Mouse (Mus musculus) MEL (cell line): Measurements from ENCODE around the gene Meig1. TPM values are rescaled to one million over a fixed set of nuclear protein-coding genes. Genes with fewer than 3 reads are reported as not detected.

Experiments
- DNase-seq: peaks from one replicate; pipeline ENCODE4 v3.0.0; 2011; ENCODE audit warnings: low read depth, low spot score
- H3K27ac ChIP-seq: 2 replicates; pipeline ENCODE4 v1.5.1; 2012; ENCODE audit warnings: low read depth, mild to moderate bottlenecking, control low read depth, low read length, moderate library complexity; ENCODE audit not compliant: control insufficient read depth
- H3K27me3 ChIP-seq, 2 experiments: fragments of 150-350 bp in 1 of 2; sonication (generic) in 1 of 2; 2 replicates each; pipeline ENCODE4 v1.6.1; 2012; ENCODE audit warnings: low read length in 2 of 2, mild to moderate bottlenecking in 2 of 2, improper control_type of control experiment in 1 of 2, moderate library complexity in 1 of 2; ENCODE audit not compliant: insufficient read depth in 2 of 2, control insufficient read depth in 1 of 2
- H3K36me3 ChIP-seq, 2 experiments: 2 replicates each; pipeline ENCODE4 v1.6.1; 2012 to 2014; ENCODE audit warnings: low read length in 2 of 2, improper control_type of control experiment in 1 of 2, inconsistent platforms in 1 of 2, mild to moderate bottlenecking in 1 of 2; ENCODE audit not compliant: insufficient read depth in 2 of 2, control insufficient read depth in 1 of 2
- H3K4me1 ChIP-seq, 2 experiments: fragments of 150-350 bp in 1 of 2; sonication (generic) in 1 of 2; 2 replicates each; pipeline ENCODE4 v1.6.1; 2012; ENCODE audit warnings: low read length in 2 of 2, improper control_type of control experiment in 1 of 2, mild to moderate bottlenecking in 1 of 2; ENCODE audit not compliant: insufficient read depth in 2 of 2, control insufficient read depth in 1 of 2
- H3K4me3 ChIP-seq, 2 experiments: fragments of 150-350 bp in 1 of 2; sonication (generic) in 1 of 2; 2 replicates each; pipeline ENCODE4 v1.5.1; 2012; ENCODE audit warnings: low read depth in 2 of 2, low read length in 2 of 2, mild to moderate bottlenecking in 2 of 2, moderate library complexity in 2 of 2, control low read depth in 1 of 2, improper control_type of control experiment in 1 of 2; ENCODE audit not compliant: control insufficient read depth in 1 of 2, insufficient read depth in 1 of 2
- H3K79me2 ChIP-seq: 2 replicates; pipeline ENCODE4 v1.6.1; 2012; ENCODE audit warnings: mild to moderate bottlenecking, low read length, moderate library complexity; ENCODE audit not compliant: control insufficient read depth, poor library complexity, insufficient read depth
- H3K9ac ChIP-seq: 2 replicates; pipeline ENCODE4 v1.6.1; 2012; ENCODE audit warnings: low read depth, mild to moderate bottlenecking, control low read depth, low read length, moderate library complexity; ENCODE audit not compliant: control insufficient read depth, poor library complexity, severe bottlenecking
- H3K9me3 ChIP-seq: fragments of 150-350 bp; sonication (generic); replicated peaks from 2 replicates; pipeline ENCODE4 v1.6.1; 2012; ENCODE audit warnings: mild to moderate bottlenecking, low read length, improper control_type of control experiment, moderate library complexity; ENCODE audit not compliant: insufficient read depth
- CTCF ChIP-seq, 3 experiments: IDR thresholded peaks in 2 of 3; conservative IDR thresholded peaks in 1 of 3; 2 replicates each; pipeline ENCODE4 v1.5.1; 2011 to 2012; ENCODE audit warnings: low read length in 3 of 3, low read depth in 2 of 3, mild to moderate bottlenecking in 2 of 3, improper control_type of control experiment in 1 of 3, inconsistent platforms in 1 of 3, mixed read lengths in 1 of 3, moderate library complexity in 1 of 3; ENCODE audit not compliant: control insufficient read depth in 1 of 3, insufficient read depth in 1 of 3, poor library complexity in 1 of 3, severe bottlenecking in 1 of 3
- EP300 ChIP-seq, 2 experiments: IDR thresholded peaks; 2 replicates each; pipeline ENCODE4 v1.6.1; 2011; ENCODE audit warnings: improper control_type of control experiment in 2 of 2, low read length in 2 of 2, low read depth in 1 of 2, mild to moderate bottlenecking in 1 of 2
- ETS1 ChIP-seq: IDR thresholded peaks from 2 replicates; pipeline ENCODE4 v1.6.1; 2012; ENCODE audit warnings: low read depth, mild to moderate bottlenecking, inconsistent platforms, low read length, improper control_type of control experiment, moderate library complexity
- GABPA ChIP-seq: IDR thresholded peaks from 2 replicates; pipeline ENCODE4 v1.6.1; 2012; ENCODE audit warnings: low read depth, mild to moderate bottlenecking, inconsistent platforms, low read length, improper control_type of control experiment, moderate library complexity
- GATA1 ChIP-seq: IDR thresholded peaks from 2 replicates; pipeline ENCODE4 v1.6.1; 2011; ENCODE audit warnings: low read depth, low read length, improper control_type of control experiment
- HCFC1 ChIP-seq: IDR thresholded peaks from 2 replicates; pipeline ENCODE4 v1.6.1; 2012; ENCODE audit warnings: low read depth, mild to moderate bottlenecking, inconsistent platforms, low read length, improper control_type of control experiment, moderate library complexity
- MEF2A ChIP-seq: IDR thresholded peaks from 2 replicates; pipeline ENCODE4 v1.6.1; 2014; ENCODE audit warnings: low read depth, mild to moderate bottlenecking, inconsistent platforms, low read length, improper control_type of control experiment; ENCODE audit not compliant: poor library complexity, insufficient replicate concordance, severe bottlenecking; ENCODE audit errors: extremely low read depth
- MYB ChIP-seq: IDR thresholded peaks from 2 replicates; pipeline ENCODE4 v1.6.1; 2011; ENCODE audit warnings: mild to moderate bottlenecking, low read depth, low read length, improper control_type of control experiment
- MYC ChIP-seq: IDR thresholded peaks from 2 replicates; pipeline ENCODE4 v1.6.1; 2011; ENCODE audit warnings: low read depth, mild to moderate bottlenecking, low read length, improper control_type of control experiment, moderate library complexity
- POLR2A ChIP-seq, 2 experiments: IDR thresholded peaks; 2 replicates each; pipeline ENCODE4 v1.6.1; 2011 to 2012; ENCODE audit warnings: low read length in 2 of 2, mild to moderate bottlenecking in 2 of 2, control low read depth in 1 of 2, improper control_type of control experiment in 1 of 2, low read depth in 1 of 2, moderate library complexity in 1 of 2; ENCODE audit not compliant: control insufficient read depth in 1 of 2, insufficient read depth in 1 of 2, poor library complexity in 1 of 2
- RAD21 ChIP-seq: IDR thresholded peaks from 2 replicates; pipeline ENCODE4 v1.6.1; 2011; ENCODE audit warnings: mild to moderate bottlenecking, low read depth, low read length, improper control_type of control experiment
- RCOR1 ChIP-seq: IDR thresholded peaks from 2 replicates; pipeline ENCODE4 v1.6.1; 2012; ENCODE audit warnings: low read depth, mild to moderate bottlenecking, inconsistent platforms, low read length, improper control_type of control experiment
- USF1 ChIP-seq: IDR thresholded peaks from 2 replicates; pipeline ENCODE4 v1.6.1; 2014; ENCODE audit warnings: low read depth, mild to moderate bottlenecking, inconsistent platforms, low read length, improper control_type of control experiment, moderate library complexity
- ZC3H11A ChIP-seq: IDR thresholded peaks from 2 replicates; pipeline ENCODE4 v1.6.1; 2012; ENCODE audit warnings: low read depth, mild to moderate bottlenecking, inconsistent platforms, low read length, improper control_type of control experiment
- ZMIZ1 ChIP-seq: IDR thresholded peaks from 2 replicates; pipeline ENCODE4 v1.6.1; 2012; ENCODE audit warnings: low read depth, mild to moderate bottlenecking, inconsistent platforms, low read length, improper control_type of control experiment, moderate library complexity
- polyA plus RNA-seq, 2 experiments: library from polyadenylated mRNA; stranded (reverse) in 1 of 2; unstranded in 1 of 2; fragments of >175 nt in 1 of 2; fragments of >200 nt in 1 of 2; gene quantifications; 2 replicates each; pipeline versions ENCODE4 v1.2.1 to v1.2.4; 2012; ENCODE audit warnings: low replicate concordance in 2 of 2, low read depth in 1 of 2; ENCODE audit not compliant: insufficient read length in 2 of 2, insufficient read depth in 1 of 2, missing spikeins in 1 of 2
- total RNA-seq: library from RNA; depleted of rRNA; stranded (reverse); fragments of 300-350 nt; gene quantifications from 2 replicates; pipeline ENCODE4 v1.2.3, GENCODE M21; 2012

Meig1 gene
- total and polyA plus RNA-seq, 3 experiments, result not detected

- TF ChIP-seq GABPA (no peak), EP300 (IDR thresholded peaks at IDR 0.05; ENCODE audit: low read depth in 1 of 2, low read length in 2 of 2) (no peak; a peak in 1 of 4 replicates), RCOR1 (no peak), POLR2A (IDR thresholded peaks at IDR 0.05; ENCODE audit: control insufficient read depth in 1 of 2, insufficient read depth in 1 of 2, low read depth in 1 of 2, low read length in 2 of 2, poor library complexity in 1 of 2) (no peak), USF1 (no peak)
- Histone ChIP-seq H3K27ac (no peak overlapping the region), H3K4me1 (no peaks in the 10 kb centered on the region), H3K9ac (no peak overlapping the region), H3K79me2 (no peaks in the 10 kb centered on the region; the same call in 1 of the 2 replicates), H3K9me3 (no peaks in the 10 kb centered on the region), H3K36me3 (peaks cover 0 to 3% of the 10 kb centered on the region in 2 experiments; a peak in 2 of 4 replicates), H3K27me3 (no peaks in the 10 kb centered on the region), H3K4me3 (no peak overlapping the region)
- DNase-seq, result peak; percentile 16
Observed at GRCm38 (mm10) chr2:3435369-3436061, 13.1 kb upstream of the Meig1 start.

GRCm38 (mm10) chr2:3430956-3431355, 8.5 kb upstream of the Meig1 start:
- TF ChIP-seq ZMIZ1 (no peak), HCFC1 (no peak), MYC (no peak), ETS1 (no peak), MYB (no peak), RAD21 (no peak), POLR2A (IDR thresholded peaks at IDR 0.05; ENCODE audit: control insufficient read depth in 1 of 2, insufficient read depth in 1 of 2, low read depth in 1 of 2, low read length in 2 of 2, poor library complexity in 1 of 2) (no peak), ZC3H11A (no peak), EP300 (IDR thresholded peaks at IDR 0.05; ENCODE audit: low read depth in 1 of 2, low read length in 2 of 2) (no peak), MEF2A (no peak), GABPA (no peak), CTCF (IDR thresholded peaks at IDR 0.05 in 2 of 3, conservative IDR thresholded peaks at IDR 0.05 in 1 of 3; ENCODE audit: control insufficient read depth in 1 of 3, insufficient read depth in 1 of 3, low read depth in 2 of 3, low read length in 3 of 3, poor library complexity in 1 of 3, severe bottlenecking in 1 of 3) (no peak), GATA1 (no peak)

More at GRCm38 (mm10) chr2:3430956-3431355, 8.5 kb upstream of the Meig1 start:
- H3K27ac ChIP-seq, result no peak overlapping the region
- no peaks in the 10 kb centered on the region for H3K27me3 ChIP-seq
- H3K4me1 ChIP-seq, result no peaks in the 10 kb centered on the region; a peak in 1 of 4 replicates
- DNase-seq, result no peak
- H3K4me3 ChIP-seq, result no peak overlapping the region
- peaks cover 0 to 3% of the 10 kb centered on the region in 2 experiments; a peak in 1 of 4 replicates for H3K36me3 ChIP-seq
- H3K79me2 ChIP-seq, result no peaks in the 10 kb centered on the region; the same call in 1 of the 2 replicates
- H3K9ac ChIP-seq, result no peak overlapping the region
- H3K9me3 ChIP-seq, result no peaks in the 10 kb centered on the region
